Mouse (Mus musculus) kidney, adult 2 months (tissue): ENCODE measurements at regions not wholly inside any gene's neighbourhood (a gene's known extent, or its start where the extent isn't known, plus 50 kb on each side); places are given as distances from the start of the nearest gene placed in this dataset.

Experiments
- CTCF ChIP-seq: fragments of 200-500 bp; conservative IDR thresholded peaks from 2 replicates; pipeline ENCODE4 v1.5.1; 2011; ENCODE audit warnings: low read depth, mild to moderate bottlenecking, control low read depth, low read length, moderate library complexity, mixed read lengths; ENCODE audit not compliant: insufficient read depth, insufficient read length
- POLR2A ChIP-seq: fragments of 200-500 bp; IDR thresholded peaks from one replicate; pipeline ENCODE4 v1.6.1; 2011; ENCODE audit warnings: low read depth, low read length, control low read depth

DNA sequence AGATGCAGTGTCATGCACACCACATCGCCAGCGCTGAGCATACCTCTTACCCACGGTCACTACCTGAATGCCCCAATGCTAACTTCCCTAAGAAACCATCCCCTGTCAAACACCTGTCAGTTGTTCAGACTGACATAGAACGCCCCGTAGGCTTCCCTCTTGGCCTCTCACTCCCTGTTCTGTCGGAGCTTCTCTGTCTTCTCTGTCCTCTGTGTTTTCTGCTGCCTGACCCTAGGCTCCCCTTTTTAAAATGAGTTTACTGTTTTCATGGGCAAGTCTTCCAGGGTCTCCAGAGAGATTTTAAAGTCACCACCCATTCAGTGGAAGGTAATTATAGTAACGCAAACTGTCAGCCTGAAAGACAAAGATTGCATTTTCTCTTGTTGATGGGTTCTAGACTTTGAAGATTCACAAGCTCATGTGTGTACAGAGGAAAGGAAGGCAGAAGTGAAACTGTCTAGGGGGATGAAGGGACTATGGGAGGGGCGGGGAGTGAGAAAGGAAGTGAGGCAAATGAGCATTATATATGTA, 99.1 kb upstream of the Klf13 start:
- TF ChIP-seq CTCF (no peak), POLR2A (no peak)
